Mouse (Mus musculus): Measurements from ENCODE around the gene Asb14.

GRCm38 (mm10) chr14:26900893-26901292 is 6.5 kb downstream of the Asb14 start:
- TF ChIP-seq CTCF (IDR thresholded peaks at IDR 0.05; ENCODE audit: extremely low read depth, insufficient read depth, insufficient read length, insufficient replicate concordance) (no peak), POLR2A (IDR thresholded peaks at IDR 0.05; ENCODE audit: low read depth, low read length) (no peak)

All from spleen, adult 2 months (tissue).